Mouse (Mus musculus): ENCODE data around the gene Arhgap23. TPM values are rescaled to one million over a fixed set of nuclear protein-coding genes. Genes with fewer than 3 reads are reported as not detected.

Arhgap23 gene
- total and polyA plus RNA-seq, 3 experiments: 1.2 to 5.6 (median 4.2) TPM

- in situ Hi-C loops (cut with MboI; ENCODE audit: low pct_ligation_motif_present, low pct_unique_long_range_greater_than_20kb, low sequenced_read_pairs): no loop called here
- Histone ChIP-seq H3K79me2 (replicated peaks; ENCODE audit: control insufficient read depth, extremely low read depth, insufficient read depth, poor library complexity, severe bottlenecking) (no peaks in the 10 kb centered on the region), H3K36me3 (replicated peaks in 1 of 2; ENCODE audit: control insufficient read depth in 1 of 2, insufficient read depth in 1 of 2, low read length in 1 of 2) (peaks cover 3 to 36% of the 10 kb centered on the region in 2 experiments), H3K27ac (ENCODE audit: insufficient read depth, low read depth) (no peak overlapping the region), H3K9ac (ENCODE audit: insufficient read depth, low read depth) (no peak overlapping the region), H3K27me3 (replicated peaks) (no peaks in the 10 kb centered on the region), H3K4me1 (ENCODE audit: control insufficient read depth in 1 of 2, insufficient read depth in 2 of 2) (peaks cover 15 to 43% of the 10 kb centered on the region in 2 experiments), H3K9me3 (replicated peaks; ENCODE audit: low read length) (no peaks in the 10 kb centered on the region), H3K4me2 (ENCODE audit: insufficient read depth, low read depth, poor library complexity, severe bottlenecking) (no peak overlapping the region), H3K4me3 (replicated peaks in 1 of 3; ENCODE audit: low read depth in 2 of 3, low read length in 2 of 3, poor library complexity in 1 of 3) (no peak overlapping the region)
- dilution Hi-C loops (cut with MboI; ENCODE audit: extremely low pct_ligation_motif_present, extremely low pct_unique_long_range_greater_than_20kb, low sequenced_read_pairs): no loop called here
- DNase-seq (ENCODE audit: extremely low read depth): no peak
- TF ChIP-seq ETS1 (conservative IDR thresholded peaks at IDR 0.05; ENCODE audit: low read depth, low read length) (no peak), MXI1 (IDR thresholded peaks at IDR 0.05; ENCODE audit: low read depth, low read length) (no peak), MAFK (IDR thresholded peaks at IDR 0.05; ENCODE audit: insufficient replicate concordance, low read length) (no peak), UBTF (IDR thresholded peaks at IDR 0.05; ENCODE audit: low read depth, low read length) (no peak), E2F4 (IDR thresholded peaks at IDR 0.05; ENCODE audit: insufficient replicate concordance, low read depth, low read length) (no peak), ZC3H11A (IDR thresholded peaks at IDR 0.05; ENCODE audit: low read depth, low read length) (no peak), SIN3A (IDR thresholded peaks at IDR 0.05; ENCODE audit: low read length) (no peak), JUND (conservative IDR thresholded peaks at IDR 0.05; ENCODE audit: low read depth, low read length) (no peak), RCOR1 (conservative IDR thresholded peaks at IDR 0.05; ENCODE audit: low read depth, low read length) (no peak), POLR2AphosphoS2 (IDR thresholded peaks at IDR 0.05; ENCODE audit: low read depth, low read length) (no peak), CTCF (conservative IDR thresholded peaks at IDR 0.05 in 1 of 2, IDR thresholded peaks at IDR 0.05 in 1 of 2; ENCODE audit: low read depth in 2 of 2, low read length in 2 of 2) (no peak), ZNF384 (IDR thresholded peaks at IDR 0.05; ENCODE audit: low read depth, low read length) (no peak), ZKSCAN1 (IDR thresholded peaks at IDR 0.05; ENCODE audit: borderline replicate concordance, low read depth, low read length) (no peak), MEF2A (IDR thresholded peaks at IDR 0.05; ENCODE audit: borderline replicate concordance, low read depth, low read length) (no peak)
These were observed 26.4 kb downstream of the Arhgap23 start for GRCm38 (mm10) chr11:97441658-97442125.

- Histone ChIP-seq H3K4me2 (ENCODE audit: insufficient read depth, low read depth, poor library complexity, severe bottlenecking) (no peak overlapping the region), H3K36me3 (replicated peaks in 1 of 2; ENCODE audit: control insufficient read depth in 1 of 2, insufficient read depth in 1 of 2, low read length in 1 of 2) (peaks cover 6 to 45% of the 10 kb centered on the region in 2 experiments), H3K4me1 (ENCODE audit: control insufficient read depth in 1 of 2, insufficient read depth in 2 of 2) (peaks cover 12 to 29% of the 10 kb centered on the region in 2 experiments), H3K27ac (ENCODE audit: insufficient read depth, low read depth) (no peak overlapping the region), H3K27me3 (replicated peaks) (no peaks in the 10 kb centered on the region), H3K9ac (ENCODE audit: insufficient read depth, low read depth) (no peak overlapping the region), H3K79me2 (replicated peaks; ENCODE audit: control insufficient read depth, extremely low read depth, insufficient read depth, poor library complexity, severe bottlenecking) (no peaks in the 10 kb centered on the region), H3K4me3 (replicated peaks in 1 of 3; ENCODE audit: low read depth in 2 of 3, low read length in 2 of 3, poor library complexity in 1 of 3) (no peak overlapping the region), H3K9me3 (replicated peaks; ENCODE audit: low read length) (no peaks in the 10 kb centered on the region)
- in situ Hi-C loops (cut with MboI; ENCODE audit: low pct_ligation_motif_present, low pct_unique_long_range_greater_than_20kb, low sequenced_read_pairs): no loop called here
- DNase-seq (ENCODE audit: extremely low read depth): no peak
- TF ChIP-seq ZNF384 (IDR thresholded peaks at IDR 0.05; ENCODE audit: low read depth, low read length) (no peak), KAT2A (IDR thresholded peaks at IDR 0.05; ENCODE audit: insufficient replicate concordance, low read length) (no peak), MXI1 (IDR thresholded peaks at IDR 0.05; ENCODE audit: low read depth, low read length) (no peak), MEF2A (IDR thresholded peaks at IDR 0.05; ENCODE audit: borderline replicate concordance, low read depth, low read length) (no peak), ETS1 (conservative IDR thresholded peaks at IDR 0.05; ENCODE audit: low read depth, low read length) (no peak), RCOR1 (conservative IDR thresholded peaks at IDR 0.05; ENCODE audit: low read depth, low read length) (no peak), IRF4 (IDR thresholded peaks at IDR 0.05; ENCODE audit: low read depth, low read length) (no peak), JUN (IDR thresholded peaks at IDR 0.05; ENCODE audit: insufficient read depth, low read depth, low read length) (no peak), USF1 (IDR thresholded peaks at IDR 0.05; ENCODE audit: low read depth, low read length) (no peak), POLR2AphosphoS2 (IDR thresholded peaks at IDR 0.05; ENCODE audit: low read depth, low read length) (no peak)
- dilution Hi-C loops (cut with MboI; ENCODE audit: extremely low pct_ligation_motif_present, extremely low pct_unique_long_range_greater_than_20kb, low sequenced_read_pairs): no loop called here
These were observed 27.8 kb downstream of the Arhgap23 start for GRCm38 (mm10) chr11:97442891-97443675.
